Mouse (Mus musculus) MN1 (cell line): Measurements from ENCODE around the gene Acsl6.
"Not testable (repeated sequence)": the region's sequence is repeated elsewhere in the genome, so short reads cannot be mapped to it uniquely, and the experiment has no call there.

Experiments used
- DNase-seq: peaks from one replicate; pipeline ENCODE4 v3.0.0-alpha.2; 2016; ENCODE audit warnings: low spot score

The Acsl6 gene

DNA sequence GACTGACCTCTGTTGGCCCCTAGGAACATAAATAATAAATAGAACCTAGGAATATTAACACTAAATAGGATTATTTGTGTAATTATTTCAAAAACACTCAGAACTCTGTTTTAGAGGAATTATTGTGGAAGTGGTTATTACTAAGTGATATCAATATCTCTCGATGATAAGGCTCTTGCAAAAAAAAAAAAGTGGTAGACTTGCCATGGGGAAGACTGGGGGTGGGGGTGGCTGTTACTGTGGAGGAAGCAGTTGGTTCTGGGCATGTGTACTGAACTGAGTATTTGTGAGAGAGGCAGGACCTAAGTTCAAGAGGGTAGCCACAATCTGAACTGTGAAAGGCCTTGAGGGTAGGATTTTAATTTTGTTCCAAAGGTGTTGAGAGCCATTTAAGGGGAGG lies 93.1 kb downstream of the Acsl6 start:
- no peak for DNase-seq

DNA sequence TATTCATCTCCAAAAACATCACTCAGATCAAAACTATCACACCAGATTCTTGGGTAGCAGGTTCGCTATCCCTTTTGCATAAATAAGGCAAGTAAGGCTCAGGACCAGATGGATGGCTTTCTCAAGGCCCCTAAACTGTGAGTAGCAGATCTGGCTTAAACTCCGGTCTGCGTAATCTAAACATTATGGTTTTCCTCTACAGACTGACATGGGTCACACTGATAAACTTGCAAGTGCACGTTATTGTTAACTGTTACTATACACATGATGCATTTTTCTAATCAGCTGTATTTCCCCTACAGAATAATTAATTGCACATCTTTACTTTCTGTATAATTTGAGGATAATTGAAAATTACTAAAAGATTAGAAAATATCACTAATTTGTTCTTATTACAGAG lies 94.5 kb downstream of the Acsl6 start:
- no peak for DNase-seq

DNA sequence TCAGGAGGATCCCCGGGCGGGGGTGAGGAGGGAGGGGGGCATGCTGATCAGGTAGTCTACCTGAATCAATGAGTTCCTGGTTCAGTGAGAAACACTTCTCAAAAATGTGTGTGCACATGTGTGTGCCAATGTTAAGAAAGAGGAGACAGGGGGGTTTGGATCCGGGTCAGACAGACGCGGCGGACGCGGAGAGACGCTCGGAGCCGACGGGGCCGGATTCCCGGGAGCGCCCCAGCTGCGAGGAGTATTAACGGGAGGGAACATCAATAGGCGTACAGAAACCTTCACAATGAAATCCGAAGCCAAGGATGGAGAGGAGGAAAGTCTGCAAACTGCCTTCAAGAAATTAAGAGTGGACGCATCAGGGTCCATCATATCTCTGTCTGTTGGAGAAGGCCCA lies 97.2 kb downstream of the Acsl6 start:
- not testable (repeated sequence) for DNase-seq

DNA sequence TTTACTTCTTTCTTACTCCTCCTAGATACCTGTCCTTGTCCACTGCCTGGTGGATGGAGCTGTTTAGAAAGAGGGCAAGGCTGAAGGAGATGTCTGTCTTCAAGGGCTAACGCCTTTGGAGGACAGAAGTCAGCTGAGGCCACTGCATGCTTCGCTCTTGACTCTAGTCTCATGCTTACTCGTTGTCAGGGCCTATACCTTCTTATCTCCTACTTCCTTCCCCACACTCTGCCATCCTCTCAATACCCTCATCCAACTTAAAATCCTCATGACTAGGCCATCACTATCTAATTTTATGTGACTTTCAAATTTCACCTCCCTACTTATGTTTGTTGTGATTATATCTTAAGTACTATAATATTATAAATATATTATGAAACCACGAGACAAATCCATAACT lies 101.3 kb downstream of the Acsl6 start:
- DNase-seq: no peak

DNA sequence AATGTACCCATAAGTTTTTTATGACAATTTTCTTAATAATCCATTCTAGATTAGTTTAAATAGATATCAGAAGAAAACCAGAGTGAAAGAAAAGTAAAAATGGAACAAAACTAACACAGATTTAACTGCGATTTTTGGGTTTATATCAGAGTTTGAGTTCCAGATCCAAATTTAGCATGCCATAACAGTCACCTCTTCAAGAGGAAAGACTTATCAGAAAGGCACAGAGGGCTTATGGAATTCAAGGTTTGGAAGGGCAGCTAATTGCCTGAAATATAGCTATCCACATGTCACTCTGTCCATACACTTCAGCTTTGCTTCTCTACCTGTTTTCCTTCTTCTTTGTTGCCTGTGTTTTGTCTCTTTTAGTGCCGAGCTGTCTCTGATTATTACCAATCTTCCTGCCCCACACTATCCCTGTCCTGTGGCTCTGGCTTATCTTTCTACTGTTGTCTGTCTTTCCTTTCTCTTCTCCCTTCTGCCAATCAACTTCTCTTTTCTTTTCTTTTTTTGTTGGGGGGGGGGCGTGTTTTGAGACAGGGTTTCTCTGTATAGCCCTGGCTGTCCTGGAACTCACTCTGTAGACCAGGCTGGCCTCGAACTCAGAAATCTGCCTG lies 103.4 kb downstream of the Acsl6 start:
- DNase-seq: no peak

DNA sequence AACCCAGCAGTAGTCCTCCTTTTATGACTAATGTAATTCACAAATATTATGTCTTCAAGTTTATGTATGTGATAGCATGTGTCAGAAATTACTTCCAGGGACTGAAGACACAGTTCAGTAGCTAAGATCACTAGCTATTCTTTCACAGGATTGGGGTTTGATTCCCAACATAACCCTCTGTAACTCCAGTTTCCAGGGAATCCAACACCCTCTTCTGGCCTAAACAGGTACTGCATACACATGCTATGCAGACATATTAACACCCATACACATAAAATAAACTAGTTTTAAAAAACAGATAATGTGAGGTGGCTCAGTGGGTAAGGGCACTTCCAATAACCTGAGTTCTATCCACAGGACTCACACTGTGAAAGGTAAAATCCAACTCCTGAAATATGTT lies 107.0 kb downstream of the Acsl6 start:
- no peak for DNase-seq

DNA sequence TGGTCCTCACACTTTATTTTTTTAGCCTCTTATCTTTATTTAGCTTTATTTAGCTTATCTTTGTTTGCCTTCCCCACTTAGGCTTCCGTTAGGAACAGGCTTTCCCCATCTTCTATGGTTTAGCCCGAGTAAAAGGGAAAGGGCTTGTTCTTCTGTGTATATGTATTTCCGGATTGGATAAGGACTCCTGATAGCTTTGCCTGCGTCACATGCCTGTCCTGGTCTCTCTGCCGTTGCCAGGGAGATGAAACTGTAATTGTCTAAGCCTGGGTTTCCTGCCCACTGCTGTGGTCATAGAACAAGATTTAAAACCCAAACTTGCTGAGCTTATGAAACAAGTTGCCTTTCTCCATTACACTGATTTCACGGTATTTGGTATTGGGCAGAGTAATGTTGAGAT lies 109.4 kb downstream of the Acsl6 start:
- DNase-seq: peak; percentile 67
